12 mouse cellular contexts compared by ENCODE assay signal in genomic region chr9:69845210-69845609, GRCm38 (mm10).
"Had no signal": no experiment of that assay in that cellular context is flagged by ENCODE, and none has a peak within 500 bp of the region (broad histone marks: within the 10 kb centered on the region; RNA-seq: fewer than 3 reads in every experiment).

No protein-coding gene starts in this region.

- H3K4me2 ChIP-seq: kidney, embryonic 15.5 days; liver, embryonic 11.5 days; liver, embryonic 15.5 days had no signal

- H3K27me3 ChIP-seq: kidney, embryonic 15.5 days; liver, embryonic 15.5 days had no signal

- H3K27ac ChIP-seq: kidney, embryonic 15.5 days; limb, embryonic 10.5 days; liver, embryonic 15.5 days had no signal

- H3K36me3 ChIP-seq: kidney, embryonic 15.5 days; limb, embryonic 10.5 days; liver, embryonic 15.5 days had no signal

- H3K4me1 ChIP-seq: kidney, embryonic 15.5 days; limb, embryonic 10.5 days; liver, embryonic 15.5 days had no signal

- H3K9ac ChIP-seq: kidney, embryonic 15.5 days; liver, embryonic 15.5 days had no signal

- ATAC-seq: intestine, embryonic 16.5 days; lung, postnatal 0 days had no signal

- H3K9me3 ChIP-seq: kidney, embryonic 15.5 days; limb, embryonic 10.5 days; liver, embryonic 15.5 days had no signal

- H3K4me3 ChIP-seq: kidney, embryonic 15.5 days; limb, embryonic 10.5 days; liver, embryonic 15.5 days had no signal

- DNase-seq: kidney, adult 2 months; kidney, postnatal 14 days; lung, adult 2 months; lung, postnatal 36 days; right cerebral cortex, postnatal 14 days; thymus, postnatal 4 days had no signal
